Mouse (Mus musculus) spleen, adult 2 months (tissue): ENCODE measurements around the gene Ugt1a8. TPM values are rescaled to one million over a fixed set of nuclear protein-coding genes. Genes with fewer than 3 reads are reported as not detected.

ENCODE experiments used
- DNase-seq, 2 experiments: peaks; one replicate each; pipeline versions ENCODE4 v3.0.0 to v3.0.0-alpha.2; 2012 to 2021; ENCODE audit warnings: low spot score in 2 of 2, low read depth in 1 of 2
- H3K27ac ChIP-seq: fragments of 200-500 bp; 2 replicates; pipeline ENCODE4 v1.5.1; 2012; ENCODE audit warnings: low read length, inconsistent platforms; ENCODE audit not compliant: insufficient read depth
- H3K27me3 ChIP-seq: fragments of 200-500 bp; 2 replicates; pipeline ENCODE4 v1.6.1; 2012; ENCODE audit warnings: mild to moderate bottlenecking, moderate library complexity, low read length, inconsistent platforms; ENCODE audit not compliant: control insufficient read depth, insufficient read depth
- H3K36me3 ChIP-seq: fragments of 200-500 bp; 2 replicates; pipeline ENCODE4 v1.6.1; 2012; ENCODE audit warnings: mild to moderate bottlenecking, low read length, inconsistent platforms; ENCODE audit not compliant: control insufficient read depth, insufficient read depth
- H3K4me1 ChIP-seq: fragments of 200-500 bp; 2 replicates; pipeline ENCODE4 v1.6.1; 2011; ENCODE audit warnings: inconsistent platforms; ENCODE audit not compliant: control insufficient read depth, insufficient read depth, insufficient read length
- H3K4me3 ChIP-seq: fragments of 200-500 bp; 2 replicates; pipeline ENCODE4 v1.5.1; 2011; ENCODE audit warnings: mild to moderate bottlenecking, inconsistent platforms; ENCODE audit not compliant: insufficient read depth, insufficient read length; ENCODE audit errors: extremely low read depth
- CTCF ChIP-seq: fragments of 200-500 bp; IDR thresholded peaks from 2 replicates; pipeline ENCODE4 v1.5.1; 2011; ENCODE audit warnings: mild to moderate bottlenecking, inconsistent platforms; ENCODE audit not compliant: insufficient read depth, insufficient read length, insufficient replicate concordance; ENCODE audit errors: extremely low read depth
- POLR2A ChIP-seq: fragments of 200-500 bp; IDR thresholded peaks from 2 replicates; pipeline ENCODE4 v1.6.1; 2011; ENCODE audit warnings: low read depth, low read length, inconsistent platforms
- WGBS: fragments of 180-500 bp; shearing (Covaris S2); methylation state at CpG from one replicate; pipeline ENCODE4 v1.1.7; 2018; 5-methylcytosine and 5-hydroxymethylcytosine counted together
- polyA plus RNA-seq: library from polyadenylated mRNA; depleted of rRNA; stranded (reverse); fragments of >200 nt; gene quantifications from 2 replicates; pipeline ENCODE4 v1.2.3, GENCODE M21; 2012

The Ugt1a8 gene
- polyA plus RNA-seq, 1 experiment, result not detected

GRCm38 (mm10) chr1:88235894-88236415, 148.3 kb downstream of the Ugt1a8 start:
- no peak for DNase-seq
- Histone ChIP-seq H3K4me1 (no peaks in the 10 kb centered on the region), H3K36me3 (no peaks in the 10 kb centered on the region), H3K4me3 (no peak overlapping the region), H3K27ac (no peak overlapping the region), H3K27me3 (no peaks in the 10 kb centered on the region)
- WGBS, result 62% methylated on average over 4 of the region's 4 CpGs
- no peak for TF ChIP-seq CTCF
- TF ChIP-seq POLR2A, result no peak

DNA sequence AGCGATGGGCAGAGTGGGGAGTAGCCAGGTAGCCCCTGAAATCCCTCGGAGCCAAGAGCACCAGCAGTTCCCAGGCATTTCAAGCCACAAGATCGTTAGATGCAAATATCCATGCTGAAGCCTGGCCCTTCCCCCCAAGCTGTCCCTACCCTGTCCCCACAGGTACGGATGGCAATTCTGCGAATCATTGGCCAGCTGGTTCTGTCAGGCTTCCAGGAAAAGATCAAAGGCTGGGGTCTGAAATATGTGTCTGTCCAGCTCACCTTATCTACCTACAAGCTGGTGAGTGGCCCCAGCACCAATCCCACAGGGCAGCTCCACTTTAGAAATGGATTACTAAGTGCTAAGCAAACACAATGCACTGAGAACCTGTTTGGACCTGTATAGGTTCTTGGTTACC, 149.7 kb downstream of the Ugt1a8 start:
- DNase-seq, result no peak
- 76% methylated on average over 5 of the region's 5 CpGs for WGBS
- Histone ChIP-seq H3K27me3 (no peaks in the 10 kb centered on the region), H3K27ac (no peak overlapping the region), H3K36me3 (no peaks in the 10 kb centered on the region), H3K4me1 (no peaks in the 10 kb centered on the region), H3K4me3 (no peak overlapping the region)
- TF ChIP-seq CTCF, result no peak
- TF ChIP-seq POLR2A, result no peak

DNA sequence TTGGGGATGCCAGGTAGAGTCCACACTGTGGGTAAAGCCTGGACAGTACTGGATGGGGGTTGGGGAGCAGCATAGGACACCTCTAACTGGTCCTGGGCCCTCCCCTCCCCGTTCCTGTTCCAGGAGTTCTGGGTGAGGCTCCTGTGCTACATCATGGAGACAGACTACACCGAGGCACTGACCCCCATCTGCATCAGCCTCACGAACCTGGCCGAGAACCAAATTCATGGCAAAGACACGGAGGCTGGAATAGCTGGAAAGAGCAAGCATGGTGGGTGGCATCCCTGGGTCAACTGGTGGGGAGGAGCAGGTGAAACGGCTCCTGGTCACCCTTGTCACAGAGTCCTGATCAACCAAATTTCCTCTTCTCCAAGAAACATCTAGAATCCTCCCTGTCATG, 151.2 kb downstream of the Ugt1a8 start:
- Histone ChIP-seq H3K4me3 (no peak overlapping the region), H3K4me1 (no peaks in the 10 kb centered on the region)
- WGBS, result 76% methylated on average over 6 of the region's 6 CpGs

DNA sequence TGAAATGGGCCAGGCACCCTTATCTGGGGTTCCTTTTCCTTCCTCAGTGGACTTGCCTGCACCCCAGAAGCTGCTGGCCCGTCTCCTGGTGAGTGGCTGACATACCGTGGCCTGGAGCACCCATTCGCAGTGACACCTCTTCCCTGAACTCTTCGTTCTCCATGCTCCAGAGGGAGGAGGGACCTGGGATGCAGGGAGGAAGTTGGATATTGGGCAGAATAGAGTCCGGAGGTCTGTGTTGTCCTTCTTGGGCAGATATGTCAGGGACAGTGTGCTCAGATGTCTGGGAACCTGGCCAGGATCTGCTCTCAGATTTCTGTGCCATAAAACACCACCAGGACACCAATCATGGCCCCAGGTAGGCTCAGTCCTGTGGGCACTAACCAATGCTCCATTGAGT, 152.5 kb downstream of the Ugt1a8 start:
- 76% methylated on average over 5 of the region's 5 CpGs for WGBS
- Histone ChIP-seq H3K4me1 (no peaks in the 10 kb centered on the region), H3K4me3 (no peak overlapping the region), H3K36me3 (no peaks in the 10 kb centered on the region), H3K27ac (no peak overlapping the region), H3K27me3 (no peaks in the 10 kb centered on the region)
- TF ChIP-seq CTCF, result no peak
- no peak for DNase-seq

More for the DNA sequence above, 151.2 kb downstream of the Ugt1a8 start:
- no peak for DNase-seq
- TF ChIP-seq CTCF (no peak), POLR2A (no peak)
- H3K27ac ChIP-seq, result no peak overlapping the region
- H3K36me3 ChIP-seq, result no peaks in the 10 kb centered on the region
- no peaks in the 10 kb centered on the region for H3K27me3 ChIP-seq

DNA sequence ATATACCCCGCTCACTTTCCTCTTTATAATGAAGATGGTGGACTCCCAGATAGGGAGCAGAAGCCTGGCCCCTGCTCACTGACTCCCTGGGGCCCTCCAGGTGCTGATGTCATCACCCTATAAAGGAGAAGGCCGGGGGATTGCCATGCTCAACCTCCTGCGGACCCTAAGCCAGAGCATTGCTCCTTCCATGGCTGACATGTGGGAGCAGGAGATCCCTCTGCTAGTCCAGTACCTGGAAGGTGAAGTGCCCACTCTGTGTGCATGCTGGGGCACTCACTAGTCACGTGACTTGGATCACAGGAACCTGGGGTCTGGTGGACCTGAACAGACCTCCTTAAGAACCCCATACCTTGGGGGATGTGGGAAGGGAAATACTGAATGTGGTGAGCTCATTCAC, 153.0 kb downstream of the Ugt1a8 start:
- no peaks in the 10 kb centered on the region for H3K36me3 ChIP-seq
- 78% methylated on average over 4 of the region's 4 CpGs for WGBS
- no peaks in the 10 kb centered on the region for H3K27me3 ChIP-seq
- no peaks in the 10 kb centered on the region for H3K4me1 ChIP-seq
- no peak for DNase-seq
- H3K27ac ChIP-seq, result no peak overlapping the region
- H3K4me3 ChIP-seq, result no peak overlapping the region
- TF ChIP-seq POLR2A (no peak), CTCF (no peak)

DNA sequence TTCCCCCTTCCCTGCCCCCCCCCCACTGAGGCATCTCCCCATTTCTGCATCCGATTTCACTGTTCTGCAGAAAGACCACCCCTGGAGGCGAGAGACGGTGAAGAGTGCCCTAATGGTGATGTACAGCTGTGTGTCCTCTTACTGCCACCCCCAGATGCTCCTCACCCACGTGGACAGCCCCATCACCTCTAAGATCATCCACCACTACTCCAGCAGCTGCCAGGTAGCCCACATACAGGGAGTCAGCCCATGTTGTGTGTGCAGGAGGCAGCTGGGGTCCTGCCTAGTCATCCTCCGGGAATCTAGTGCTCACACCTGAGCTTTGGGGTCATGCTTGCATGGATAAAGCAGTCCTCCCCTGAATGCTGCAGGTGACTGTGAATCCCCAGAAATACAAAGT, 156.2 kb downstream of the Ugt1a8 start:
- 68% methylated on average over 5 of the region's 5 CpGs for WGBS
- H3K27me3 ChIP-seq, result no peaks in the 10 kb centered on the region
- H3K36me3 ChIP-seq, result no peaks in the 10 kb centered on the region
- no peak overlapping the region for H3K4me3 ChIP-seq
- H3K4me1 ChIP-seq, result no peaks in the 10 kb centered on the region
- no peak overlapping the region for H3K27ac ChIP-seq
- TF ChIP-seq POLR2A (no peak), CTCF (no peak)
- no peak for DNase-seq

- 77% methylated on average over 6 of the region's 6 CpGs for WGBS
- Histone ChIP-seq H3K4me3 (no peak overlapping the region), H3K27ac (no peak overlapping the region), H3K36me3 (no peaks in the 10 kb centered on the region), H3K27me3 (no peaks in the 10 kb centered on the region), H3K4me1 (no peaks in the 10 kb centered on the region)
- DNase-seq, result no peak
- TF ChIP-seq POLR2A (no peak), CTCF (no peak)
Measured at GRCm38 (mm10) chr1:88245881-88246280, 158.3 kb downstream of the Ugt1a8 start.

DNA sequence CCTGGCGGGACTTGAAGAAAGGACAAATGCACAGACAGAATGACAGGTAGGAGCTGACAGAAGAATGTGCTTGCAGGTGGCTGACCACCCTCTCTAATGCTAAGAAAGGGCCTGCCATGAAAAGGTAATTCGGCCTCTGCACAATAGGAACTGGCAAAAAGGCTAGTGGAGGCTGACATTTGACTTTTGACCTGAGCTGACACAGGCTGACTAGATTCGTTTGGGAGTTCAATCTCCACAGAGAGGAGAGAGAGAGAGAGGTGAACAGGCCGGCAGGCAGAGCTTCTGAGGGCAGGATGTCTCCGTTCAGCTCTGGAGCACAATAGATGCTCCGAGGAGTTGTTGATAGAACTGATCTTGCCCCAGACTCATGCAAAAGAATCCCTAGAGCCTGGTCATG, 158.8 kb downstream of the Ugt1a8 start:
- Histone ChIP-seq H3K4me1 (no peaks in the 10 kb centered on the region), H3K27ac (no peak overlapping the region), H3K4me3 (no peak overlapping the region), H3K27me3 (no peaks in the 10 kb centered on the region), H3K36me3 (no peaks in the 10 kb centered on the region)
- WGBS, result 49% methylated on average over 6 of the region's 6 CpGs
- TF ChIP-seq POLR2A (no peak), CTCF (no peak)
- DNase-seq, result no peak
